Mouse (Mus musculus) liver, embryonic 14.5 days (tissue): ENCODE measurements around the gene Nubp2. TPM values are rescaled to one million over a fixed set of nuclear protein-coding genes. Genes with fewer than 3 reads are reported as not detected.
A peak's percentile ranks its signal among the peaks of the same experiment; 100 is the strongest.

Source experiments
- ATAC-seq: fragments of 200-750 bp; cut with Nextera tagmentation; 2 replicates; pipeline ENCODE4 v1.8.0; 2017; ENCODE audit warnings: moderate number of reproducible peaks, mild to moderate bottlenecking, moderate library complexity; ENCODE audit not compliant: insufficient read depth
- DNase-seq, 3 experiments: peaks; one replicate each; pipeline ENCODE4 v3.0.0-alpha.2; 2012 to 2013; ENCODE audit warnings: low read depth in 3 of 3, low spot score in 3 of 3
- H3K27ac ChIP-seq: fragments of 300-500 bp; sonication (generic); 2 replicates; pipeline ENCODE4 v1.5.1; 2014; ENCODE audit warnings: moderate library complexity, mild to moderate bottlenecking, control low read depth, inconsistent platforms
- H3K27me3 ChIP-seq: fragments of 300-500 bp; sonication (generic); 2 replicates; pipeline ENCODE4 v1.6.1; 2014; ENCODE audit warnings: mild to moderate bottlenecking, low read length, moderate library complexity; ENCODE audit not compliant: control insufficient read depth, insufficient read depth
- H3K36me3 ChIP-seq: fragments of 300-500 bp; sonication (generic); replicated peaks from 2 replicates; pipeline ENCODE4 v1.6.1; 2014; ENCODE audit warnings: low read depth; ENCODE audit not compliant: control insufficient read depth, insufficient read depth
- H3K4me1 ChIP-seq, 2 experiments: fragments of 200-500 bp in 1 of 2; fragments of 300-500 bp in 1 of 2; sonication (generic) in 1 of 2; replicated peaks; 2 replicates each; pipeline ENCODE4 v1.6.1; 2012 to 2014; ENCODE audit warnings: antibody characterized with exemption in 1 of 2, inconsistent platforms in 1 of 2, low read length in 1 of 2; ENCODE audit not compliant: control insufficient read depth in 2 of 2, insufficient read depth in 2 of 2
- H3K4me2 ChIP-seq: fragments of 300-500 bp; sonication (generic); 2 replicates; pipeline ENCODE4 v1.6.1; 2014; ENCODE audit warnings: low read depth, mild to moderate bottlenecking, control low read depth, moderate library complexity
- H3K4me3 ChIP-seq, 2 experiments: fragments of 200-500 bp in 1 of 2; fragments of 300-500 bp in 1 of 2; sonication (generic) in 1 of 2; 2 replicates each; pipeline ENCODE4 v1.5.1; 2012 to 2014; ENCODE audit warnings: low read depth in 2 of 2, low read length in 2 of 2, mild to moderate bottlenecking in 2 of 2, control low read depth in 1 of 2, inconsistent platforms in 1 of 2, moderate library complexity in 1 of 2; ENCODE audit not compliant: insufficient read depth in 1 of 2
- H3K9ac ChIP-seq: fragments of 300-500 bp; sonication (generic); replicated peaks from 2 replicates; pipeline ENCODE4 v1.6.1; 2014; ENCODE audit warnings: mild to moderate bottlenecking, control low read depth, moderate library complexity
- H3K9me3 ChIP-seq: fragments of 300-500 bp; sonication (generic); 2 replicates; pipeline ENCODE4 v1.6.1; 2016; ENCODE audit warnings: low read length, mixed read lengths; ENCODE audit not compliant: control insufficient read depth
- CTCF ChIP-seq: IDR thresholded peaks from 2 replicates; pipeline ENCODE4 v1.5.1; 2016; ENCODE audit warnings: antibody characterized with exemption, low read depth, control low read depth
- EP300 ChIP-seq: IDR thresholded peaks from 2 replicates; pipeline ENCODE4 v1.6.1; 2016; ENCODE audit warnings: antibody characterized with exemption, low read depth
- WGBS: fragments of 180-500 bp; shearing (Covaris S2); extraction: QIAGEN DNeasy Blood & Tissue Kit; methylation state at CpG from one replicate; pipeline ENCODE4 v1.1.7; 2014; ENCODE audit not compliant: insufficient replicate concordance; 5-methylcytosine and 5-hydroxymethylcytosine counted together
- polyA plus RNA-seq, 2 experiments: library from polyadenylated mRNA; depleted of rRNA in 1 of 2; stranded (reverse) in 1 of 2; unstranded in 1 of 2; fragments of >200 nt; fragmentation: Nextera tagmentation in 1 of 2; extraction: Ambion mirVana in 1 of 2; gene quantifications; 2 replicates each; pipeline versions ENCODE4 v1.2.1 to v1.2.3; 2012 to 2014

Nubp2 gene
- polyA plus RNA-seq, 2 experiments, result 30.8 to 80.1 TPM

DNA sequence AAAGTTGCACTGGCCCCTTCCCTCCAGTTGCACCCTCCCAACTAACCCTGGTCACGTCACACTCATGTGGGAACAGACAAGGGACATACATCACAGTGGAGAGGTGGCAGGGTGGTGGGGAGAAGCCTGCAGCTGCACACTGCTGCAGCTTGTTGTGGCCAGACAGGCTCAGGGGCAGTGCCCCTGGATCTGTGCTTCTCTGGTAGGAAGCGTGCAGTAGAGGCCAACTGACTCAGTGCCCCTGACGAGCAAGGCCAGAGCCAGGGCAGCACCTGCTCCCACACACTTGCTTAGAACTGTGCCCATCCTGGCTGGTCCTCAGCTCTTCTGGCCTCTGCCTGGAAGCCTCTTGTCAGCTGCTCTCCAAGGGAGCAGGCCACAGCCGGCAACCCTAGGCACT lies 11.5 kb upstream of the Nubp2 start:
- H3K4me1 ChIP-seq, result peaks cover 25 to 27% of the 10 kb centered on the region in 2 experiments
- no peaks in the 10 kb centered on the region for H3K9me3 ChIP-seq
- H3K27ac ChIP-seq, result peak overlapping the region; percentile 42
- ATAC-seq, result no peak
- peak overlapping the region; percentile 97 for H3K4me2 ChIP-seq
- H3K27me3 ChIP-seq, result no peaks in the 10 kb centered on the region
- no peak for TF ChIP-seq EP300
- H3K36me3 ChIP-seq, result peaks cover 50% of the 10 kb centered on the region
- H3K9ac ChIP-seq, result peak overlapping the region; percentile 94
- 71% methylated on average over 4 of the region's 4 CpGs for WGBS
- DNase-seq, result no peak
- H3K4me3 ChIP-seq, result peak overlapping the region; percentile 83 to 99; a peak in 2 of 4 replicates

DNA sequence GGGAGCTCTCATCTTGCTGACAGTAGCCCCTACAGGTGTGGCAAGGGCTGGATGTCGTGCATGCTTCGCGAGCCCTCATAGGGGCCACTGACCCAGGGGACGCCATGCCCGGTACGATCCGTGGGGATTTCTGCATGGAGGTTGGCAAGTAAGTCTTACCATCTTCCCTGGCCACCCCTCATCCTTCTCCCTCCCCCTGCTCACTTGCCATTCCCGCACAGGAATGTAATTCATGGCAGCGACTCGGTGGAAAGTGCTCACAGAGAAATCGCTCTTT lies 10.8 kb upstream of the Nubp2 start:
- H3K4me2 ChIP-seq, result peak overlapping the region; percentile 97
- H3K4me1 ChIP-seq, result peaks cover 19 to 21% of the 10 kb centered on the region in 2 experiments
- ATAC-seq (no peak), DNase-seq (no peak)
- peak overlapping the region; percentile 83 to 99 for H3K4me3 ChIP-seq
- peak overlapping the region; percentile 61 for H3K27ac ChIP-seq
- no peaks in the 10 kb centered on the region for H3K27me3 ChIP-seq
- peaks cover 54% of the 10 kb centered on the region for H3K36me3 ChIP-seq
- no peak for TF ChIP-seq CTCF
- TF ChIP-seq EP300, result no peak
- WGBS, result 51% methylated on average over 11 of the region's 11 CpGs
- peak overlapping the region; percentile 94 for H3K9ac ChIP-seq
- no peaks in the 10 kb centered on the region for H3K9me3 ChIP-seq

DNA sequence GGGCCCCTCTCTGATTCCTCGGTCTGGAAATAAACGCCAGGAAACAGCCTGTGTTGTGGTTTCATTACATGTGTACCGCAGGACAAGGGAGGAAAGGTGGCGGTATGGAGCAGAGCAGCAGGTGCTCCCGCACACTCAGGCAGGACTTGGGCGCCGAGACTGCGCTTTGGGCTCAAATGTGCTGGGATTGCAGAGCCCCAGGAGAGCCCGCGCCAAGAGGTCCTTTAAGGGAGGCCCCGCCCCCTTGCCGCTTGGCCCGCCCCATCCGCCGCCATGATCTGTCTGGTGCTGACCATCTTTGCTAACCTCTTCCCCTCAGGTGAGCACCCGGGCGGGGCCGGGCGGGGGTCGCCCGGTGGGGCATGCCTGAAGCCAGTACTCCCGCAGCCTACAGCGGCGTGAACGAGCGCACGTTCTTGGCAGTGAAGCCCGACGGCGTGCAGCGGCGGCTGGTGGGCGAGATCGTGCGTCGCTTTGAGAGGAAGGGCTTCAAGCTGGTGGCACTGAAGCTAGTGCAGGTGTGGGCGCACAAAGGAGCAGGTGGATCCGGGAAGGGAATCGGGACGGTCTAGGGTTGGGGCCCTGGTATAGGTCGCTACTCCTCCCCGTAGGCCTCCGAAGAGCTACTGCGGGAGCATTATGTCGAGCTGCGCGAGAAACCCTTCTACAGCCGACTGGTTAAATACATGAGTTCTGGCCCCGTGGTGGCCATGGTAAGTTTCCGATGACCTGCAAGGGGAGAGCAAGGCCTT lies 10.3 kb upstream of the Nubp2 start, which contains the start of gene Nme3:
Nme3 (plus strand) TSS at position 260 of the 752 bp plus-strand sequence.
- H3K4me3 ChIP-seq, result peak within 1 kb of the TSS; percentile 83 to 99
- peak; percentile 74 for ATAC-seq
- DNase-seq, result peak; percentile 66 to 68 (median 68)
- under 1% methylated on average over 50 of the region's 50 CpGs for WGBS
- no peaks in the 10 kb centered on the region for H3K9me3 ChIP-seq
- H3K4me1 ChIP-seq, result peaks cover 14 to 16% of the 10 kb centered on the region in 2 experiments
- peak within 1 kb of the TSS; percentile 61 for H3K27ac ChIP-seq
- no peaks in the 10 kb centered on the region for H3K27me3 ChIP-seq
- H3K36me3 ChIP-seq, result peaks cover 54% of the 10 kb centered on the region
- TF ChIP-seq EP300, result no peak
- peak; percentile 45 for TF ChIP-seq CTCF
- peak within 1 kb of the TSS; percentile 94 for H3K9ac ChIP-seq
- H3K4me2 ChIP-seq, result peak within 1 kb of the TSS; percentile 97

DNA sequence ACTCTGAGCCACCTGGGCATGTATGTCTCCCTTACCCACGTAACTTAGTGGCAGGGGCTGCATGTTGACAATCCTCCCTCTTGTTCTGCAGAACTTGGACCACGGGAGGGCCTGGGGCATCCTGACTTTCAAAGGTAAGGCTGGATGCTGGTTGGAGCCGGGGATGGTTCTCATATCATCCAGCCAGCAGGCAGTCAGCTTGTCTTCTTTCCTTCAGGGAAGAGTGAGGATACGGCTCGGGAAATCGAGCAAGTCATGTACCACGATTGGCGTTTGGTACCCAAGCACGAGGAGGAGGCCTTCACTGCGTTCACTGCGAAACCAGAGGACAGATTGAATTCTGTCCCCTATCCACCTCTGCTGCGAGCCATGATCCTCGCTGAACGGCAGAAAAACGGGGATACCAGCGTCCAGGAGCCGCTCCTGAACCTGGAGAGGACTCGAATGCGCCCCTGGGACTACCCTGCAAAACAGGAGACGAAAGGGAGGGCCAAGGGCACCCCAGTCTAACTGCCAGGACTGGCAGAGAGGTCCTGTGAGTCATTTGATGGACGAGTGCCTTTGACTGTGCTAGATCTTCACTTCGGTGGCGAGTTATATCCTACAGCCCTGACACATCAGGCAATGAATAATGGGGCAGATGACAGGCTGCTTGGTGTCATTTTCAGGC lies 9.6 kb upstream of the Nubp2 start:
- no peak for DNase-seq
- no peaks in the 10 kb centered on the region for H3K27me3 ChIP-seq

DNA sequence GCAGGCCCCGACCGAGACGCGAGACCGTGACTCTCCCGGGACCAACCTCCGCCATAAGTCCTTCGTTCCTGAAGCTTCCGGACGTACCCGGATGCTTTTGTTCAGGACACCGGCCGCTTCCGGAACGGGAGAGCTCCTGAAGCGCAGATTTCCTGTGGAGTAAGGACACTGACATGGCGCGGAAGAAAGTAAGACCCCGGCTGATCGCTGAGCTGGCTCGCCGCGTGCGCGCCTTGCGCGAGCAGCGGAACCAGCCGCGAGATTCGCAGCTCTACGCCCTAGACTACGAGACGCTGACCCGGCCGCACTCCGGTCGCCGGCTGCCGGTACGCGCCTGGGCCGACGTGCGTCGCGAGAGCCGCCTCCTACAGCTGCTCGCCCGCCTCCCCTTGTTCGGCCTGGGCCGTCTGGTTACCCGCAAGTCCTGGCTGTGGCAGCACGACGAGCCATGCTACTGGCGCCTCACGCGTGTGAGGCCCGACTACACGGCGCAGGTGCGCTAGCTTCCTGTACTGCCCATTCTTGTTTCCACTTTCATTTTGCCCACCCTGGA lies 8.9 kb upstream of the Nubp2 start, which contains the start of the genes Eme2 and Mrps34:
Eme2 (minus strand) TSS at position 93 of the 553 bp plus-strand sequence.
Mrps34 (plus strand) TSS at position 122 of the 553 bp plus-strand sequence.
- under 1% methylated on average over 58 of the region's 62 CpGs for WGBS
- no peaks in the 10 kb centered on the region for H3K9me3 ChIP-seq
- H3K27ac ChIP-seq, result peak within 1 kb of the TSS; percentile 55
- peak within 1 kb of the TSS; percentile 97 for H3K4me2 ChIP-seq
- H3K4me1 ChIP-seq, result peaks cover 13 to 16% of the 10 kb centered on the region in 2 experiments; a peak in 3 of 4 replicates
- peak; percentile 58 for ATAC-seq
- H3K27me3 ChIP-seq, result no peaks in the 10 kb centered on the region
- peak within 1 kb of the TSS; percentile 83 to 99 for H3K4me3 ChIP-seq
- peak within 1 kb of the TSS; percentile 87 for H3K9ac ChIP-seq
- TF ChIP-seq EP300 (no peak), CTCF (no peak)
- DNase-seq, result peak; percentile 72 to 78 (median 75)
- peaks cover 54% of the 10 kb centered on the region for H3K36me3 ChIP-seq

More for the DNA sequence above, 9.6 kb upstream of the Nubp2 start:
- Histone ChIP-seq H3K9me3 (no peaks in the 10 kb centered on the region), H3K4me2 (peak overlapping the region; percentile 97), H3K36me3 (peaks cover 54% of the 10 kb centered on the region), H3K9ac (peak overlapping the region; percentile 87), H3K27ac (peak overlapping the region; percentile 55), H3K4me3 (peak overlapping the region; percentile 83 to 99), H3K4me1 (peaks cover 13 to 16% of the 10 kb centered on the region in 2 experiments; a peak in 3 of 4 replicates)
- 9% methylated on average over 23 of the region's 23 CpGs for WGBS
- ATAC-seq, result peak; percentile 3; the same call in 1 of the 2 replicates
- no peak for TF ChIP-seq CTCF
- no peak for TF ChIP-seq EP300
